Comparison of ENCODE assay signal across 8 mouse cellular contexts in the genomic region with DNA sequence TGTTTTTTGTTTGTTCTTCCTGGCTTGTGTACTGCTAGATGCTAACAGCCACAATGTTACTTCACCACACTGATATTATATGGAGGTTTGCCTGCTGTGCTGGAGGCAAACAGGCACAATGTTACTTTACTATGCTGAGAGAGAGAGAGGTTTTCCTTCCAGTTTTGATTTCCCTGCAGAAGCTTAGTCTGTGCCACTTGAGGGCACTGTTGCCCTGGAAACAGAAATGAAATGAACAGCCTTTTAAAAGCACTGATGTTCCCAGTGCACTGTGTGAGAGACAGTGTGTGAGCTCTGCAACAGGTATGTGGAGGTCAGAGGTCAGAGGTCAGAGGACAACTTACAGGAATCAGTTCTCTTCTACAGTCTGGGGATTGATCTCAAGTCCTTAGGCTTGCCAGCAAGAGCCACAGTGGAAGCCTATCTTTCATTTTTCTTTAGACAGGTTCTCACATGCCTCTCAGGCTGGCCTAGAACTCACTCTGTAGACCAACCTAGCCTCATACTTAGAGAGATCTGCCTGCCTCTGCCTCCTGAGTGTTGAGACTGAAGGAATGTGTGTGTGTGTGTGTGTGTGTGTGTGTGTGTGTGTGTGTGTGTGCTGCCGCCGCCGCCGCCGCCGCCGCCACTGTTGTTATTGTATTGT. TPM values are rescaled to one million over a fixed set of nuclear protein-coding genes. Genes with fewer than 3 reads are reported as not detected.
DNase-seq lines count a peak whose midpoint lies in the region; ATAC-seq lines count a peak whose summit lies in the region.

No protein-coding gene starts in this region.

- H3K4me1 ChIP-seq in embryonic facial prominence, embryonic 10.5 days = peaks cover 3% of the 10 kb centered on the region; the same call in 1 of the 2 replicates

- no peaks in the 10 kb centered on the region for H3K27me3 ChIP-seq in embryonic facial prominence, embryonic 10.5 days (replicated peaks; ENCODE audit: low read depth, poor library complexity, severe bottlenecking)

- 98% methylated on average over 6 of the region's 7 CpGs for WGBS in embryonic facial prominence, embryonic 10.5 days

- H3K27ac ChIP-seq in embryonic facial prominence, embryonic 10.5 days (replicated peaks) = no peak overlapping the region

- intact Hi-C loops in gastrocnemius, postnatal 14 days (cut with DNase I; ENCODE audit: low total_unique reads) = no loop called here

- DNase-seq in gastrocnemius, postnatal 14 days = peak; percentile 17
- no peak for DNase-seq in gastrocnemius, postnatal 4 days (ENCODE audit: low spot score in 2 of 2)
- peak; percentile 62 for DNase-seq in adrenal gland, postnatal 10 days
- DNase-seq in embryonic facial prominence, embryonic 10.5 days (ENCODE audit: low spot score) = peak; percentile 58
- peak; percentile 55 for DNase-seq in layer of hippocampus, adult 9-11 months
- peak; percentile 68 for DNase-seq in lung, postnatal 10 days
- DNase-seq in right cerebral cortex, postnatal 10 days (ENCODE audit: low spot score in 2 of 2) = peak; percentile 78 to 80

- ATAC-seq in hematopoietic stem cell, adult 5-6 weeks (replicated peaks in 1 of 2; ENCODE audit: insufficient read depth in 1 of 2, low FRiP score in 2 of 2, low TSS enrichment in 1 of 2, low read depth in 1 of 2, poor library complexity in 2 of 2, severe bottlenecking in 2 of 2) = peak; percentile 68 to 81; a peak in 3 of 4 replicates

- H3K36me3 ChIP-seq in embryonic facial prominence, embryonic 10.5 days (replicated peaks) = no peaks in the 10 kb centered on the region

- H3K9me3 ChIP-seq in embryonic facial prominence, embryonic 10.5 days = no peaks in the 10 kb centered on the region

- H3K4me3 ChIP-seq in embryonic facial prominence, embryonic 10.5 days = no peak overlapping the region

RNA-seq across cellular contexts. Expression of a gene that starts 9.4 kb away (rescaled TPM):
- 1 to 10 TPM; 4.4 to 4.7 TPM for total RNA-seq in gastrocnemius, postnatal 14 days (2021)
- total RNA-seq in gastrocnemius, postnatal 4 days (2021) = 1 to 10 TPM; 5.8 to 6.4 TPM
- total RNA-seq in adrenal gland, postnatal 10 days (2021) = 1 to 10 TPM; 2.8 to 3.5 TPM
- 9.7 and 10.3 TPM in 2 replicates for polyA plus RNA-seq in embryonic facial prominence, embryonic 10.5 days (2016; fragmentation: Nextera tagmentation; extraction: Ambion mirVana)
- total RNA-seq in hematopoietic stem cell, adult 5-6 weeks (2017) = 8.4 and 10.1 TPM in 2 replicates

RNA-seq across cellular contexts. Expression of a gene that starts 17.1 kb away (rescaled TPM):
- total RNA-seq in gastrocnemius, postnatal 14 days (2021) = under 1 TPM; 0.29 to 0.33 TPM
- total RNA-seq in gastrocnemius, postnatal 4 days (2021) = under 1 TPM; 0.42 to 0.67 TPM
- total RNA-seq in adrenal gland, postnatal 10 days (2021) = 1 to 10 TPM; 1.8 to 4.2 TPM
- polyA plus RNA-seq in embryonic facial prominence, embryonic 10.5 days (2016; fragmentation: Nextera tagmentation; extraction: Ambion mirVana) = 3.0 and 3.8 TPM in 2 replicates
- total RNA-seq in hematopoietic stem cell, adult 5-6 weeks (2017) = 0.60 and 2.1 TPM in 2 replicates

RNA-seq across cellular contexts. Expression of a gene that starts 57.5 kb away (rescaled TPM):
- total RNA-seq in gastrocnemius, postnatal 14 days (2021) = not detected
- total RNA-seq in gastrocnemius, postnatal 4 days (2021) = under 1 TPM; 0.29 to 0.31 TPM
- under 1 TPM; 0.45 to 0.84 TPM for total RNA-seq in adrenal gland, postnatal 10 days (2021)
- 0.62 TPM in 1 of 2 replicates, not detected in the other for polyA plus RNA-seq in embryonic facial prominence, embryonic 10.5 days (2016; fragmentation: Nextera tagmentation; extraction: Ambion mirVana)
- total RNA-seq in hematopoietic stem cell, adult 5-6 weeks (2017) = 0.56 and 2.0 TPM in 2 replicates

Comparison
In these comparisons a context has a peak if more than half of its experiments do, and no peak if none do; other contexts are left out.
1. DNase-seq: peak in gastrocnemius, postnatal 14 days (single experiment), adrenal gland, postnatal 10 days (single experiment), embryonic facial prominence, embryonic 10.5 days (single experiment), layer of hippocampus, adult 9-11 months (single experiment), lung, postnatal 10 days (single experiment) and right cerebral cortex, postnatal 10 days (2 of 2); none in gastrocnemius, postnatal 4 days (0 of 2).